Mouse (Mus musculus): ENCODE data around the gene I0C0044D17Rik. TPM values are rescaled to one million over a fixed set of nuclear protein-coding genes. Genes with fewer than 3 reads are reported as not detected.

Gene I0C0044D17Rik
- polyA plus RNA-seq, 2 experiments: not detected

GRCm38 (mm10) chr4:98778219-98778618, 45.4 kb downstream of the I0C0044D17Rik start:
- TF ChIP-seq CTCF (IDR thresholded peaks at IDR 0.05; ENCODE audit: low read depth) (no peak), EP300 (IDR thresholded peaks at IDR 0.05; ENCODE audit: low read depth) (no peak)
- Histone ChIP-seq H3K9me3 (ENCODE audit: control insufficient read depth, low read length) (no peaks in the 10 kb centered on the region), H3K4me2 (ENCODE audit: low read depth) (no peak overlapping the region), H3K4me1 (replicated peaks; ENCODE audit: control insufficient read depth in 2 of 2, insufficient read depth in 2 of 2, low read length in 1 of 2) (no peaks in the 10 kb centered on the region), H3K36me3 (replicated peaks; ENCODE audit: control insufficient read depth, insufficient read depth, low read depth) (no peaks in the 10 kb centered on the region), H3K4me3 (ENCODE audit: insufficient read depth in 1 of 2, low read depth in 2 of 2, low read length in 2 of 2) (no peak overlapping the region), H3K27me3 (ENCODE audit: control insufficient read depth, insufficient read depth, low read length) (no peaks in the 10 kb centered on the region), H3K9ac (replicated peaks) (no peak overlapping the region), H3K27ac (no peak overlapping the region)
- ATAC-seq (ENCODE audit: insufficient read depth) (no peak), DNase-seq (ENCODE audit: low read depth in 3 of 3, low spot score in 3 of 3) (no peak)
- 15% methylated on average over 16 of the region's 16 CpGs for WGBS (ENCODE audit: insufficient replicate concordance)

- DNase-seq (ENCODE audit: low read depth in 3 of 3, low spot score in 3 of 3) (no peak), ATAC-seq (ENCODE audit: insufficient read depth) (no peak)
- 54% methylated on average over 6 of the region's 6 CpGs for WGBS (ENCODE audit: insufficient replicate concordance)
- TF ChIP-seq CTCF (IDR thresholded peaks at IDR 0.05; ENCODE audit: low read depth): no peak
- TF ChIP-seq EP300 (IDR thresholded peaks at IDR 0.05; ENCODE audit: low read depth): no peak
- H3K4me2 ChIP-seq (ENCODE audit: low read depth): no peak overlapping the region
- H3K4me3 ChIP-seq (ENCODE audit: insufficient read depth in 1 of 2, low read depth in 2 of 2, low read length in 2 of 2): no peak overlapping the region
- no peaks in the 10 kb centered on the region for H3K4me1 ChIP-seq (replicated peaks; ENCODE audit: control insufficient read depth in 2 of 2, insufficient read depth in 2 of 2, low read length in 1 of 2)
- no peak overlapping the region for H3K9ac ChIP-seq (replicated peaks)
- H3K9me3 ChIP-seq (ENCODE audit: control insufficient read depth, low read length): no peaks in the 10 kb centered on the region
- no peaks in the 10 kb centered on the region for H3K27me3 ChIP-seq (ENCODE audit: control insufficient read depth, insufficient read depth, low read length)
- no peaks in the 10 kb centered on the region for H3K36me3 ChIP-seq (replicated peaks; ENCODE audit: control insufficient read depth, insufficient read depth, low read depth)
- H3K27ac ChIP-seq: no peak overlapping the region
Observed at GRCm38 (mm10) chr4:98777464-98777863, 46.2 kb downstream of the I0C0044D17Rik start.

- Histone ChIP-seq H3K27me3 (ENCODE audit: control insufficient read depth, insufficient read depth, low read length) (no peaks in the 10 kb centered on the region), H3K27ac (no peak overlapping the region), H3K4me3 (ENCODE audit: insufficient read depth in 1 of 2, low read depth in 2 of 2, low read length in 2 of 2) (no peak overlapping the region), H3K36me3 (replicated peaks; ENCODE audit: control insufficient read depth, insufficient read depth, low read depth) (no peaks in the 10 kb centered on the region), H3K4me2 (ENCODE audit: low read depth) (no peak overlapping the region), H3K4me1 (replicated peaks; ENCODE audit: control insufficient read depth in 2 of 2, insufficient read depth in 2 of 2, low read length in 1 of 2) (no peaks in the 10 kb centered on the region), H3K9me3 (ENCODE audit: control insufficient read depth, low read length) (no peaks in the 10 kb centered on the region), H3K9ac (replicated peaks) (no peak overlapping the region)
- TF ChIP-seq CTCF (IDR thresholded peaks at IDR 0.05; ENCODE audit: low read depth) (no peak), EP300 (IDR thresholded peaks at IDR 0.05; ENCODE audit: low read depth) (no peak)
- DNase-seq (ENCODE audit: low read depth in 3 of 3, low spot score in 3 of 3) (no peak), ATAC-seq (ENCODE audit: insufficient read depth) (no peak)
- 65% methylated on average over 10 of the region's 10 CpGs for WGBS (ENCODE audit: insufficient replicate concordance)
Observed at GRCm38 (mm10) chr4:98776721-98777427, 46.8 kb downstream of the I0C0044D17Rik start.

- H3K4me1 ChIP-seq (replicated peaks; ENCODE audit: control insufficient read depth in 2 of 2, insufficient read depth in 2 of 2, low read length in 1 of 2): no peaks in the 10 kb centered on the region
- no peak for DNase-seq (ENCODE audit: low read depth in 3 of 3, low spot score in 3 of 3)
- no peak overlapping the region for H3K4me2 ChIP-seq (ENCODE audit: low read depth)
- no peaks in the 10 kb centered on the region for H3K27me3 ChIP-seq (ENCODE audit: control insufficient read depth, insufficient read depth, low read length)
- no peak for ATAC-seq (ENCODE audit: insufficient read depth)
- H3K36me3 ChIP-seq (replicated peaks; ENCODE audit: control insufficient read depth, insufficient read depth, low read depth): no peaks in the 10 kb centered on the region
- no peak for TF ChIP-seq EP300 (IDR thresholded peaks at IDR 0.05; ENCODE audit: low read depth)
- TF ChIP-seq CTCF (IDR thresholded peaks at IDR 0.05; ENCODE audit: low read depth): no peak
- no peak overlapping the region for H3K4me3 ChIP-seq (ENCODE audit: insufficient read depth in 1 of 2, low read depth in 2 of 2, low read length in 2 of 2)
- 62% methylated on average over 5 of the region's 5 CpGs for WGBS (ENCODE audit: insufficient replicate concordance)
- H3K9ac ChIP-seq (replicated peaks): no peak overlapping the region
- no peaks in the 10 kb centered on the region for H3K9me3 ChIP-seq (ENCODE audit: control insufficient read depth, low read length)
- no peak overlapping the region for H3K27ac ChIP-seq
Observed at GRCm38 (mm10) chr4:98773785-98774184, 49.9 kb downstream of the I0C0044D17Rik start.

Other genes starting within 250 kb of the I0C0044D17Rik start
- gene L1td1, start 97.1 kb downstream of the I0C0044D17Rik start, polyA plus RNA-seq (2012; rRNA removed): not detected in 2 replicates
- gene L1td1, start 97.1 kb downstream of the I0C0044D17Rik start, polyA plus RNA-seq (2014; fragmentation: Nextera tagmentation; extraction: Ambion mirVana): not detected in 2 replicates
- 0.08 and 0.17 TPM in 2 replicates for gene Kank4, start 6.3 kb downstream of the I0C0044D17Rik start, polyA plus RNA-seq (2012; rRNA removed)
- 0.04 and 0.05 TPM in 2 replicates for gene Kank4, start 6.3 kb downstream of the I0C0044D17Rik start, polyA plus RNA-seq (2014; fragmentation: Nextera tagmentation; extraction: Ambion mirVana)
- 25.0 and 29.6 TPM in 2 replicates for gene Usp1, start 100.0 kb upstream of the I0C0044D17Rik start, polyA plus RNA-seq (2012; rRNA removed)
- gene Usp1, start 100.0 kb upstream of the I0C0044D17Rik start, polyA plus RNA-seq (2014; fragmentation: Nextera tagmentation; extraction: Ambion mirVana): 73.6 and 88.4 TPM in 2 replicates
- 20.3 and 42.7 TPM in 2 replicates for gene Angptl3, start 207.1 kb upstream of the I0C0044D17Rik start, polyA plus RNA-seq (2012; rRNA removed)
- 84.9 and 85.5 TPM in 2 replicates for gene Angptl3, start 207.1 kb upstream of the I0C0044D17Rik start, polyA plus RNA-seq (2014; fragmentation: Nextera tagmentation; extraction: Ambion mirVana)

Measured in liver, embryonic 14.5 days (tissue).